Mouse (Mus musculus) MEL (cell line): ENCODE results near the gene Ranbp17.

Experiments used
- BHLHE40 ChIP-seq: IDR thresholded peaks from 2 replicates; pipeline ENCODE4 v1.6.1; 2012; ENCODE audit warnings: low read depth, mild to moderate bottlenecking, inconsistent platforms, low read length, improper control_type of control experiment, borderline replicate concordance
- CTCF ChIP-seq, 3 experiments: IDR thresholded peaks in 2 of 3; conservative IDR thresholded peaks in 1 of 3; 2 replicates each; pipeline ENCODE4 v1.5.1; 2011 to 2012; ENCODE audit warnings: low read length in 3 of 3, low read depth in 2 of 3, mild to moderate bottlenecking in 2 of 3, improper control_type of control experiment in 1 of 3, inconsistent platforms in 1 of 3, mixed read lengths in 1 of 3, moderate library complexity in 1 of 3; ENCODE audit not compliant: control insufficient read depth in 1 of 3, insufficient read depth in 1 of 3, poor library complexity in 1 of 3, severe bottlenecking in 1 of 3
- MXI1 ChIP-seq: IDR thresholded peaks from 2 replicates; pipeline ENCODE4 v1.6.1; 2011; ENCODE audit warnings: mild to moderate bottlenecking, low read depth, low read length, improper control_type of control experiment
- POLR2A ChIP-seq, 2 experiments: IDR thresholded peaks; 2 replicates each; pipeline ENCODE4 v1.6.1; 2011 to 2012; ENCODE audit warnings: low read length in 2 of 2, mild to moderate bottlenecking in 2 of 2, control low read depth in 1 of 2, improper control_type of control experiment in 1 of 2, low read depth in 1 of 2, moderate library complexity in 1 of 2; ENCODE audit not compliant: control insufficient read depth in 1 of 2, insufficient read depth in 1 of 2, poor library complexity in 1 of 2
- RAD21 ChIP-seq: IDR thresholded peaks from 2 replicates; pipeline ENCODE4 v1.6.1; 2011; ENCODE audit warnings: mild to moderate bottlenecking, low read depth, low read length, improper control_type of control experiment
- ZC3H11A ChIP-seq: IDR thresholded peaks from 2 replicates; pipeline ENCODE4 v1.6.1; 2012; ENCODE audit warnings: low read depth, mild to moderate bottlenecking, inconsistent platforms, low read length, improper control_type of control experiment

DNA sequence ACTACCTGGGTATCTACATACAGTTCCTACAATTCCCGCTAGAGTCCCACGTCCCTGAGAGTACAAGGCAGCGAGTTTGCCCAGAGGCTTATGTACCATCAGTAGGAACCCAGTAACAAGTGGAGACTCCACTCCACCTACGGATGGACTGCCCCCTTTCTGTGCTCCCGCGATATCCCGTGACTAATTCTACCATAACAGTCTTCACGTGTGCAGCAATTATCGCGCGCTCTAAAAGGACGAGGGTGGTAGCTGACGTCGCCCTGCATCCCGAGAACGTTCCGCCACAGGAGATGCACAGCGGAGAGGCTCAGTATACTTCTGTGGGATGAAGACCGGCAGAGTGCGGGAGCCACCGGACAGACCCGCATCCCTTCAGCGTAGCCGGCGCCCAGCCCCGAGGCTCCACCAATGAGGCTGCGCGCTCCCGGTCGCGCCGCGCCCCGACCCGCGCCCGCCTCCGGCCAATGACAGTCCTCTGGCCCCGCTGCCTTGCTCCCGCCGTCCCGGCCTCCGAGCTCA is 631 bp downstream of the Ranbp17 start:
- TF ChIP-seq MXI1 (no peak), BHLHE40 (no peak), RAD21 (no peak), ZC3H11A (no peak), CTCF (IDR thresholded peaks at IDR 0.05 in 2 of 3, conservative IDR thresholded peaks at IDR 0.05 in 1 of 3; ENCODE audit: control insufficient read depth in 1 of 3, insufficient read depth in 1 of 3, low read depth in 2 of 3, low read length in 3 of 3, poor library complexity in 1 of 3, severe bottlenecking in 1 of 3) (no peak), POLR2A (IDR thresholded peaks at IDR 0.05; ENCODE audit: control insufficient read depth in 1 of 2, insufficient read depth in 1 of 2, low read depth in 1 of 2, low read length in 2 of 2, poor library complexity in 1 of 2) (no peak)
